Mouse (Mus musculus) macrophage (primary cell): ENCODE measurements around the gene Ing1. TPM values are rescaled to one million over a fixed set of nuclear protein-coding genes. Genes with fewer than 3 reads are reported as not detected.

Source experiments
- H3K27ac ChIP-seq: fragments of 350-480 bp; formaldehyde crosslinking; 2 replicates; pipeline ENCODE4 v1.9.0; 2021
- H3K36me3 ChIP-seq: fragments of 350-480 bp; formaldehyde crosslinking; 2 replicates; pipeline ENCODE4 v1.9.0; 2021; ENCODE audit errors: inconsistent target
- H3K4me3 ChIP-seq: fragments of 350-480 bp; formaldehyde crosslinking; 2 replicates; pipeline ENCODE4 v1.9.0; 2021; ENCODE audit errors: inconsistent target
- H3K79me2 ChIP-seq: fragments of 350-480 bp; formaldehyde crosslinking; 2 replicates; pipeline ENCODE4 v1.9.0; 2021; ENCODE audit errors: inconsistent target
- WGBS: methylation state at CpG from one replicate; pipeline ENCODE4 v1.1.7; 2026; ENCODE audit warnings: inconsistent platforms; ENCODE audit not compliant: missing documents; 5-methylcytosine and 5-hydroxymethylcytosine counted together
- polyA plus RNA-seq: library from polyadenylated mRNA; stranded (reverse); fragments of 250-400 nt; gene quantifications from 3 replicates; pipeline ENCODE4 v1.2.4, GENCODE M21; 2018; ENCODE audit warnings: inconsistent platforms

Gene Ing1
- polyA plus RNA-seq, 1 experiment from 2014 or later = 29.4 TPM

- WGBS = 38% methylated on average over 2 of the region's 2 CpGs
- Histone ChIP-seq H3K79me2 (no peaks in the 10 kb centered on the region), H3K4me3 (no peak overlapping the region), H3K27ac (no peak overlapping the region), H3K36me3 (no peaks in the 10 kb centered on the region)
These were observed 31.0 kb downstream of the Ing1 start for GRCm38 (mm10) chr8:11586374-11586745.

GRCm38 (mm10) chr8:11591837-11592236 is 36.5 kb downstream of the Ing1 start:
- H3K36me3 ChIP-seq = no peaks in the 10 kb centered on the region
- H3K27ac ChIP-seq = no peak overlapping the region
- no peak overlapping the region for H3K4me3 ChIP-seq
- 81% methylated on average over 4 of the region's 4 CpGs for WGBS
- no peaks in the 10 kb centered on the region for H3K79me2 ChIP-seq

DNA sequence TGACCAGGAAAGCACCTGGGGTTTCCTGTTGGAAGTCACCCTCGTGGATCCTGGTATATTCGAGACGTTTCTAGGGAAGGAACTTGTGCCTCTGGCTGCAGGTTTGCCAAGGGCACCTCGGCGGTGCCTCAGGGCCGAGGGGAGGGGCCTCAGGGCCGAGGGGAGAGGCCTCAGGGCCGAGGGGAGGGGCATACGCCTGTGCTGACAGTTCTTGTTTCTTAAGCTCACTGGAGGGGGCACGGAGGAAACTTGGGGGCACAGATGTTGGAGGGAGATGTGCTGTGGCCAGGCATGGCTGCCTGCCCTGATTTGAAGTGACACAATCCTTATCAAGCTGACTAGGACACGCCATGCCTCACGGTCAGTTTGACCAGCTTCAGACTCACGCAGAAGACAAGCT is 36.9 kb downstream of the Ing1 start:
- Histone ChIP-seq H3K4me3 (no peak overlapping the region), H3K79me2 (no peaks in the 10 kb centered on the region), H3K27ac (no peak overlapping the region), H3K36me3 (no peaks in the 10 kb centered on the region)
- WGBS = 8% methylated on average over 13 of the region's 13 CpGs

- 82% methylated on average over 12 of the region's 12 CpGs for WGBS
- Histone ChIP-seq H3K79me2 (no peaks in the 10 kb centered on the region), H3K4me3 (no peak overlapping the region), H3K27ac (no peak overlapping the region), H3K36me3 (no peaks in the 10 kb centered on the region)
These were observed 38.0 kb downstream of the Ing1 start for GRCm38 (mm10) chr8:11593222-11593884.

GRCm38 (mm10) chr8:11600301-11600951 is 45.1 kb downstream of the Ing1 start:
- H3K4me3 ChIP-seq = no peak overlapping the region
- H3K27ac ChIP-seq = no peak overlapping the region
- H3K79me2 ChIP-seq = no peaks in the 10 kb centered on the region
- H3K36me3 ChIP-seq = no peaks in the 10 kb centered on the region
- 42% methylated on average over 5 of the region's 5 CpGs for WGBS

- Histone ChIP-seq H3K79me2 (no peaks in the 10 kb centered on the region), H3K27ac (no peak overlapping the region), H3K36me3 (no peaks in the 10 kb centered on the region), H3K4me3 (no peak overlapping the region)
- WGBS = 34% methylated on average over 14 of the region's 14 CpGs
These were observed 46.8 kb downstream of the Ing1 start for GRCm38 (mm10) chr8:11602006-11602680.

- Histone ChIP-seq H3K79me2 (no peaks in the 10 kb centered on the region), H3K27ac (no peak overlapping the region), H3K36me3 (peaks cover 25% of the 10 kb centered on the region), H3K4me3 (no peak overlapping the region)
- 93% methylated on average over 9 of the region's 9 CpGs for WGBS
These were observed 53.5 kb downstream of the Ing1 start for GRCm38 (mm10) chr8:11608848-11609247.

Other genes with a start within 250 kb of the Ing1 start
- 0.16 to 0.59 TPM (median 0.19 TPM) in 3 replicates for gene Col4a2, start 242.8 kb upstream of the Ing1 start, polyA plus RNA-seq
- 0.39 to 0.96 TPM (median 0.86 TPM) in 3 replicates for gene Col4a1, start 242.7 kb upstream of the Ing1 start, polyA plus RNA-seq
- 31.9 to 52.1 TPM (median 35.7 TPM) in 3 replicates for gene Rab20, start 76.9 kb upstream of the Ing1 start, polyA plus RNA-seq
- 30.7 to 40.1 TPM (median 32.9 TPM) in 3 replicates for gene Naxd, start 58.1 kb upstream of the Ing1 start, polyA plus RNA-seq
- 9.9 to 20.4 TPM (median 18.1 TPM) in 3 replicates for gene Cars2, start 4.8 kb upstream of the Ing1 start, polyA plus RNA-seq
- gene Ankrd10, start 80.2 kb downstream of the Ing1 start, polyA plus RNA-seq = 4.2 to 13.7 TPM (median 11.4 TPM) in 3 replicates
- gene 1700016D06Rik, start 145.5 kb downstream of the Ing1 start, polyA plus RNA-seq = not detected in 3 replicates
- 45.4 to 121 TPM (median 50.2 TPM) in 3 replicates for gene Arhgef7, start 172.2 kb downstream of the Ing1 start, polyA plus RNA-seq